Mouse (Mus musculus) hindbrain, embryonic 10.5 days (tissue): ENCODE measurements around the gene Epc2. TPM values are rescaled to one million over a fixed set of nuclear protein-coding genes. Genes with fewer than 3 reads are reported as not detected.

ENCODE experiments used
- DNase-seq: peaks from one replicate; pipeline ENCODE4 v3.0.0-alpha.2; 2017; ENCODE audit warnings: low spot score
- H3K27ac ChIP-seq: fragments of 300-500 bp; sonication (generic); 2 replicates; pipeline ENCODE4 v1.5.1; 2016; ENCODE audit warnings: mild to moderate bottlenecking, moderate library complexity
- H3K27me3 ChIP-seq: fragments of 300-500 bp; sonication (generic); 2 replicates; pipeline ENCODE4 v1.6.1; 2016; ENCODE audit warnings: mild to moderate bottlenecking; ENCODE audit not compliant: poor library complexity, insufficient read depth, severe bottlenecking
- H3K36me3 ChIP-seq: fragments of 300-500 bp; sonication (generic); 2 replicates; pipeline ENCODE4 v1.6.1; 2016; ENCODE audit warnings: mild to moderate bottlenecking, moderate library complexity
- H3K4me1 ChIP-seq: fragments of 300-500 bp; sonication (generic); replicated peaks from 2 replicates; pipeline ENCODE4 v1.6.1; 2016; ENCODE audit warnings: mild to moderate bottlenecking
- H3K4me3 ChIP-seq: fragments of 300-500 bp; sonication (generic); 2 replicates; pipeline ENCODE4 v1.5.1; 2016; ENCODE audit warnings: mild to moderate bottlenecking, moderate library complexity
- H3K9me3 ChIP-seq: fragments of 300-500 bp; sonication (generic); 2 replicates; pipeline ENCODE4 v1.6.1; 2016; ENCODE audit warnings: mild to moderate bottlenecking, moderate library complexity
- WGBS: fragments of 180-500 bp; shearing (Covaris S2); methylation state at CpG from one replicate; pipeline ENCODE4 v1.1.7; 2016; 5-methylcytosine and 5-hydroxymethylcytosine counted together
- polyA plus RNA-seq: library from polyadenylated mRNA; unstranded; fragments of >200 nt; fragmentation: Nextera tagmentation; extraction: Ambion mirVana; gene quantifications from 2 replicates; pipeline ENCODE4 v1.2.1, GENCODE M21; 2016

The Epc2 gene
- polyA plus RNA-seq, 1 experiment from 2014 or later = 7.3 TPM

GRCm38 (mm10) chr2:49553096-49553495 lies 101.8 kb downstream of the Epc2 start:
- peaks cover 79% of the 10 kb centered on the region for H3K36me3 ChIP-seq
- H3K4me1 ChIP-seq = no peaks in the 10 kb centered on the region
- no peaks in the 10 kb centered on the region for H3K27me3 ChIP-seq
- no peak overlapping the region for H3K27ac ChIP-seq
- WGBS = 94% methylated on average over 2 of the region's 2 CpGs
- no peak overlapping the region for H3K4me3 ChIP-seq
- H3K9me3 ChIP-seq = no peaks in the 10 kb centered on the region
- DNase-seq = no peak

DNA sequence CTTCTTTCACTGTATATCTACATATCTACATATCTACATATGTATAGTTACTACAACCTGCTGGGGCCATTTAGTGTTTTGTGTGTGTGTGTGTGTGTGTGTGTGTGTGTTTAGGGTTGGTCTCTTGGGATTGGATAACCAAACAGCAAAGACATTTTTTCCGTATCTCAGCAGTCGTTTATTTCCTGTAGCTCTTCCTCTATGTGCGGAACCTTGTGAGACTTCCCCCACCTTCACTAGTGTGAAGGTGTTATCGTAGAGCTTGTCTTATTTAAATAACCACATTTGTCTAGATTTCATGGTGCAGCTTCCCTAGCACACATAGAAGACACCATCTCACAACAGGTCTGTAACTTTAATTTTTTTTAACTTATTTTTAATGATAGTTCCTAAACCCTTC lies 106.1 kb downstream of the Epc2 start:
- H3K27me3 ChIP-seq = no peaks in the 10 kb centered on the region
- H3K27ac ChIP-seq = no peak overlapping the region
- H3K36me3 ChIP-seq = peaks cover 51% of the 10 kb centered on the region
- 88% methylated on average over 4 of the region's 4 CpGs for WGBS
- H3K4me1 ChIP-seq = no peaks in the 10 kb centered on the region
- DNase-seq = no peak
- H3K4me3 ChIP-seq = no peak overlapping the region
- H3K9me3 ChIP-seq = no peaks in the 10 kb centered on the region

- H3K27me3 ChIP-seq = no peaks in the 10 kb centered on the region
- no peak overlapping the region for H3K4me3 ChIP-seq
- no peaks in the 10 kb centered on the region for H3K9me3 ChIP-seq
- peaks cover 41% of the 10 kb centered on the region for H3K36me3 ChIP-seq
- no peak overlapping the region for H3K27ac ChIP-seq
- DNase-seq = no peak
- WGBS = 91% methylated on average over 3 of the region's 3 CpGs
- no peaks in the 10 kb centered on the region for H3K4me1 ChIP-seq
These were observed 107.1 kb downstream of the Epc2 start for GRCm38 (mm10) chr2:49558361-49558760.

GRCm38 (mm10) chr2:49562688-49563350 lies 111.5 kb downstream of the Epc2 start:
- no peak overlapping the region for H3K27ac ChIP-seq

DNA sequence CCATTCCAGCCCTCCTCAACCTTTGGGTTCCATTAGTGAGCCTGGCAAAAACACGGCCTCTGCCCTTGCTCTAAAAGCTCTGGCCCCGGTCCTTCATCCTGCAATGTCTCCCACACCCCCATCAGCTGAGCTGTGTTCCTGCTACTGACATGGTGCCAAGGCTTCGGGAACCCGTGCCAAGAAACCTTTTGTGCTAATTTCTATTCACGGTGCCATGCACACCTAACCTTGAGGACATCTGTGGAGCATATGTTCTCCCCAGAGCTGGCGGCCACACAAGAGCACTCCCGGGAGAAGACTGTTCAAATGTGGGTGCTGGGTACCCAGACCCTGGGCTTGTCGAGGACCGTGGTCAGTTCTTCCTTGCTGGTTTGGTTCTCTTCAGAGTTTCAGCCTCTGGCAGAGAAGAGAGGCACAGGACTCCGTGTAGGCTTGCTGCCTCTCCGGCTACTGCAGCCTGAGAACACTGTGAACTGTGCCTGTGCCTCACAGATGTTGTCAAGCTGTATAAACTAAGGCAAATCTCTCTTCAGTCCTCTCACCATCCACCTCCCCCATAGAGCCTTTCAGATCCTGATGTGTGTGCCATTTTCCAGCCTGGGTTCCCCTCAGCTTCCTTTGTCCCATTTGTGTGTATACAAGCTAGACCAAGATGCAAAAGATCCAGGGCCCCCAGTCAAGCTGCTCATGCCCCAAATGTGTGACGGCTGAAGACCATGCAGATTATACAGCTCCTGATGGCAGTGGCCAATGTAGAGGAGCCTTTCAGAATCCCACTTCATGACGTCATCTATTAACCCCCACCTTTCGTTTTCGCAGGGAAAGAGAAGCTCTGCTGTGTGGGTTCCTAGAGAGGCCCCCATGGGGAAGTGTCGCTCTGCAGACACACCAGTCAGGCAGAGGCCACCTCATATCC lies 118.8 kb downstream of the Epc2 start:
- Histone ChIP-seq H3K27me3 (no peaks in the 10 kb centered on the region), H3K9me3 (no peaks in the 10 kb centered on the region), H3K4me3 (no peak overlapping the region), H3K27ac (peak overlapping the region; percentile 62; the same call in 1 of the 2 replicates), H3K36me3 (no peaks in the 10 kb centered on the region), H3K4me1 (peaks cover 28% of the 10 kb centered on the region)
- DNase-seq = peak; percentile 17
- 69% methylated on average over 16 of the region's 16 CpGs for WGBS

More at GRCm38 (mm10) chr2:49562688-49563350, 111.5 kb downstream of the Epc2 start:
- H3K27me3 ChIP-seq = no peaks in the 10 kb centered on the region
- peaks cover 10% of the 10 kb centered on the region for H3K36me3 ChIP-seq
- DNase-seq = no peak
- no peaks in the 10 kb centered on the region for H3K9me3 ChIP-seq
- no peak overlapping the region for H3K4me3 ChIP-seq
- no peaks in the 10 kb centered on the region for H3K4me1 ChIP-seq
- WGBS = 90% methylated on average over 10 of the region's 10 CpGs

- H3K27ac ChIP-seq = peak overlapping the region; percentile 62; the same call in 1 of the 2 replicates
- peaks cover 28% of the 10 kb centered on the region for H3K4me1 ChIP-seq
- 53% methylated on average over 6 of the region's 6 CpGs for WGBS
- no peak for DNase-seq
- no peaks in the 10 kb centered on the region for H3K36me3 ChIP-seq
- no peaks in the 10 kb centered on the region for H3K9me3 ChIP-seq
- no peak overlapping the region for H3K4me3 ChIP-seq
- no peaks in the 10 kb centered on the region for H3K27me3 ChIP-seq
These were observed 119.5 kb downstream of the Epc2 start for GRCm38 (mm10) chr2:49570778-49571101.

- 74% methylated on average over 11 of the region's 11 CpGs for WGBS
These were observed 120.1 kb downstream of the Epc2 start for GRCm38 (mm10) chr2:49571159-49571920.

GRCm38 (mm10) chr2:49572111-49572642 lies 120.9 kb downstream of the Epc2 start:
- no peak for DNase-seq
- WGBS = 66% methylated on average over 12 of the region's 12 CpGs
- H3K27ac ChIP-seq = peak overlapping the region; percentile 59; the same call in 1 of the 2 replicates

More at GRCm38 (mm10) chr2:49571159-49571920, 120.1 kb downstream of the Epc2 start:
- DNase-seq = no peak
- Histone ChIP-seq H3K4me1 (peaks cover 28% of the 10 kb centered on the region), H3K27me3 (no peaks in the 10 kb centered on the region), H3K36me3 (no peaks in the 10 kb centered on the region), H3K27ac (no peak overlapping the region), H3K9me3 (no peaks in the 10 kb centered on the region), H3K4me3 (no peak overlapping the region)

DNA sequence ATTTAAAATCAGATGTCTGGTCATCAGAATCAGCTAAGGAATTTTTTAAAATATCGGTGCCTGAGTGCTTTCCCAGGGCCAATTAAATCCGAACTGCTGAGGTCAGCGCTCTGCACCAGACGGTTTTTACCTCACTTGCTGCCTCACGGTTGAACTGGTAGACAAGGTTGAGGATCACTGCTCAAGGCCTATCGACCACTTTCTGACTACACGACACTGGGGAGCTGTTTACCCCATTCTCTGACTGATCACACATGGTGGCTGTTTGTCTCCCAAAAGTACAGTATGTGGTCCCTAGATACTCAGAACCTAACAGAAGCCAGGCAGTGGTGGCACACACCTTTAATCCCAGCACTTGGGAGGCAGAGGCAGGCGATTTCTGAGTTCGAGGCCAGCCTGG lies 121.4 kb downstream of the Epc2 start:
- H3K36me3 ChIP-seq = no peaks in the 10 kb centered on the region
- DNase-seq = no peak
- no peaks in the 10 kb centered on the region for H3K9me3 ChIP-seq
- H3K27me3 ChIP-seq = no peaks in the 10 kb centered on the region
- H3K4me1 ChIP-seq = peaks cover 28% of the 10 kb centered on the region
- H3K4me3 ChIP-seq = no peak overlapping the region
- H3K27ac ChIP-seq = no peak overlapping the region
- WGBS = 85% methylated on average over 9 of the region's 9 CpGs

More at GRCm38 (mm10) chr2:49572111-49572642, 120.9 kb downstream of the Epc2 start:
- Histone ChIP-seq H3K27me3 (no peaks in the 10 kb centered on the region), H3K9me3 (no peaks in the 10 kb centered on the region), H3K4me3 (no peak overlapping the region), H3K4me1 (peaks cover 28% of the 10 kb centered on the region), H3K36me3 (no peaks in the 10 kb centered on the region)

GRCm38 (mm10) chr2:49573282-49573681 lies 122.0 kb downstream of the Epc2 start:
- Histone ChIP-seq H3K27me3 (no peaks in the 10 kb centered on the region), H3K27ac (no peak overlapping the region), H3K4me1 (peaks cover 28% of the 10 kb centered on the region), H3K9me3 (no peaks in the 10 kb centered on the region), H3K4me3 (no peak overlapping the region), H3K36me3 (no peaks in the 10 kb centered on the region)
- DNase-seq = no peak
- 78% methylated on average over 3 of the region's 3 CpGs for WGBS

- H3K4me3 ChIP-seq = no peak overlapping the region
- DNase-seq = no peak
- no peaks in the 10 kb centered on the region for H3K9me3 ChIP-seq
- 84% methylated on average over 3 of the region's 3 CpGs for WGBS
- H3K36me3 ChIP-seq = no peaks in the 10 kb centered on the region
- H3K27me3 ChIP-seq = no peaks in the 10 kb centered on the region
- no peaks in the 10 kb centered on the region for H3K4me1 ChIP-seq
- no peak overlapping the region for H3K27ac ChIP-seq
These were observed 129.3 kb downstream of the Epc2 start for GRCm38 (mm10) chr2:49580585-49580984.

- Histone ChIP-seq H3K36me3 (no peaks in the 10 kb centered on the region), H3K4me1 (no peaks in the 10 kb centered on the region), H3K9me3 (no peaks in the 10 kb centered on the region), H3K27ac (no peak overlapping the region), H3K27me3 (no peaks in the 10 kb centered on the region), H3K4me3 (no peak overlapping the region)
- 90% methylated on average over 5 of the region's 5 CpGs for WGBS
- DNase-seq = no peak
These were observed 131.3 kb downstream of the Epc2 start for GRCm38 (mm10) chr2:49582546-49582945.
